Mouse (Mus musculus) megakaryocyte, embryonic 14.5 days (primary cell): Measurements from ENCODE around the gene Aknad1. TPM values are rescaled to one million over a fixed set of nuclear protein-coding genes. Genes with fewer than 3 reads are reported as not detected.

ENCODE experiments used
- H3K27me3 ChIP-seq: replicated peaks from 2 replicates; pipeline ENCODE3; 2012; ENCODE audit warnings: inconsistent platforms
- H3K36me3 ChIP-seq: replicated peaks from 2 replicates; pipeline ENCODE3; 2012; ENCODE audit warnings: low read length, inconsistent platforms, mixed read lengths
- H3K4me1 ChIP-seq: 2 replicates; pipeline ENCODE4 v1.6.1; 2012; ENCODE audit warnings: inconsistent platforms
- H3K4me3 ChIP-seq: replicated peaks from 2 replicates; pipeline ENCODE3; 2012; ENCODE audit warnings: moderate library complexity, mild to moderate bottlenecking, inconsistent platforms
- H3K9me3 ChIP-seq: 2 replicates; pipeline ENCODE4 v1.6.1; 2012; ENCODE audit warnings: inconsistent platforms
- FLI1 ChIP-seq: IDR thresholded peaks from 2 replicates; pipeline ENCODE4 v1.6.1; 2012; ENCODE audit warnings: low read length, inconsistent platforms, mixed read lengths
- GATA1 ChIP-seq: IDR thresholded peaks from 3 replicates; pipeline ENCODE4 v1.6.1; 2012; ENCODE audit warnings: mixed read lengths, low read length, inconsistent platforms, borderline replicate concordance
- polyA plus RNA-seq: library from polyadenylated mRNA; stranded (reverse); fragments of >175 nt; gene quantifications from 2 replicates; pipeline ENCODE4 v1.2.3, GENCODE M21; 2012; ENCODE audit warnings: low replicate concordance; ENCODE audit not compliant: insufficient read depth

Aknad1 gene
- polyA plus RNA-seq, 1 experiment = not detected

GRCm38 (mm10) chr3:108763691-108764090 is 24.2 kb downstream of the Aknad1 start:
- peaks cover 9% of the 10 kb centered on the region for H3K4me1 ChIP-seq
- peaks cover 85% of the 10 kb centered on the region for H3K27me3 ChIP-seq
- peaks cover 9% of the 10 kb centered on the region for H3K9me3 ChIP-seq
- TF ChIP-seq FLI1 (no peak), GATA1 (no peak)
- H3K4me3 ChIP-seq = no peak overlapping the region
- no peaks in the 10 kb centered on the region for H3K36me3 ChIP-seq

- H3K36me3 ChIP-seq = no peaks in the 10 kb centered on the region
- H3K4me3 ChIP-seq = no peak overlapping the region
- H3K9me3 ChIP-seq = peaks cover 9% of the 10 kb centered on the region
- peaks cover 12% of the 10 kb centered on the region for H3K4me1 ChIP-seq
- H3K27me3 ChIP-seq = peaks cover 87% of the 10 kb centered on the region
- TF ChIP-seq GATA1 = no peak
- no peak for TF ChIP-seq FLI1
Observed at GRCm38 (mm10) chr3:108764976-108765375, 25.5 kb downstream of the Aknad1 start.

GRCm38 (mm10) chr3:108765476-108765875 is 26.0 kb downstream of the Aknad1 start:
- no peaks in the 10 kb centered on the region for H3K36me3 ChIP-seq
- peaks cover 9% of the 10 kb centered on the region for H3K9me3 ChIP-seq
- peaks cover 12% of the 10 kb centered on the region for H3K4me1 ChIP-seq
- peaks cover 83% of the 10 kb centered on the region for H3K27me3 ChIP-seq
- TF ChIP-seq GATA1 = no peak
- TF ChIP-seq FLI1 = no peak
- H3K4me3 ChIP-seq = no peak overlapping the region

GRCm38 (mm10) chr3:108766943-108767342 is 27.5 kb downstream of the Aknad1 start:
- no peak for TF ChIP-seq GATA1
- no peak for TF ChIP-seq FLI1
- Histone ChIP-seq H3K36me3 (no peaks in the 10 kb centered on the region), H3K27me3 (peaks cover 78% of the 10 kb centered on the region), H3K4me1 (peaks cover 12% of the 10 kb centered on the region), H3K4me3 (no peak overlapping the region), H3K9me3 (peaks cover 9% of the 10 kb centered on the region)

- Histone ChIP-seq H3K4me3 (no peak overlapping the region), H3K36me3 (no peaks in the 10 kb centered on the region), H3K4me1 (peaks cover 15% of the 10 kb centered on the region), H3K9me3 (peaks cover 9% of the 10 kb centered on the region), H3K27me3 (peaks cover 79% of the 10 kb centered on the region)
- TF ChIP-seq FLI1 (no peak), GATA1 (no peak)
Observed at GRCm38 (mm10) chr3:108767416-108767815, 28.0 kb downstream of the Aknad1 start.

- no peak for TF ChIP-seq GATA1
- no peak for TF ChIP-seq FLI1
- Histone ChIP-seq H3K27me3 (peaks cover 66% of the 10 kb centered on the region), H3K36me3 (no peaks in the 10 kb centered on the region), H3K9me3 (peaks cover 9% of the 10 kb centered on the region), H3K4me3 (no peak overlapping the region), H3K4me1 (peaks cover 18% of the 10 kb centered on the region)
Observed at GRCm38 (mm10) chr3:108769547-108769946, 30.1 kb downstream of the Aknad1 start.

GRCm38 (mm10) chr3:108770725-108771368 is 31.4 kb downstream of the Aknad1 start:
- Histone ChIP-seq H3K9me3 (peaks cover 5% of the 10 kb centered on the region), H3K27me3 (peaks cover 64% of the 10 kb centered on the region), H3K4me3 (no peak overlapping the region), H3K4me1 (peaks cover 18% of the 10 kb centered on the region), H3K36me3 (no peaks in the 10 kb centered on the region)
- TF ChIP-seq FLI1 = no peak
- no peak for TF ChIP-seq GATA1

GRCm38 (mm10) chr3:108772211-108772610 is 32.8 kb downstream of the Aknad1 start:
- TF ChIP-seq FLI1 (no peak), GATA1 (no peak)
- Histone ChIP-seq H3K27me3 (peaks cover 63% of the 10 kb centered on the region), H3K4me3 (no peak overlapping the region), H3K9me3 (no peaks in the 10 kb centered on the region), H3K36me3 (no peaks in the 10 kb centered on the region), H3K4me1 (peaks cover 21% of the 10 kb centered on the region)

GRCm38 (mm10) chr3:108772811-108773210 is 33.4 kb downstream of the Aknad1 start:
- Histone ChIP-seq H3K36me3 (no peaks in the 10 kb centered on the region), H3K4me3 (no peak overlapping the region), H3K9me3 (no peaks in the 10 kb centered on the region), H3K4me1 (peaks cover 16% of the 10 kb centered on the region), H3K27me3 (peaks cover 61% of the 10 kb centered on the region)
- TF ChIP-seq FLI1 (no peak), GATA1 (no peak)

GRCm38 (mm10) chr3:108778761-108779540 is 39.5 kb downstream of the Aknad1 start:
- TF ChIP-seq FLI1 (no peak), GATA1 (no peak)
- H3K9me3 ChIP-seq = peaks cover 7% of the 10 kb centered on the region
- H3K36me3 ChIP-seq = no peaks in the 10 kb centered on the region
- H3K4me3 ChIP-seq = no peak overlapping the region
- peaks cover 53% of the 10 kb centered on the region for H3K27me3 ChIP-seq
- peaks cover 7% of the 10 kb centered on the region for H3K4me1 ChIP-seq
